In the genomic region with DNA sequence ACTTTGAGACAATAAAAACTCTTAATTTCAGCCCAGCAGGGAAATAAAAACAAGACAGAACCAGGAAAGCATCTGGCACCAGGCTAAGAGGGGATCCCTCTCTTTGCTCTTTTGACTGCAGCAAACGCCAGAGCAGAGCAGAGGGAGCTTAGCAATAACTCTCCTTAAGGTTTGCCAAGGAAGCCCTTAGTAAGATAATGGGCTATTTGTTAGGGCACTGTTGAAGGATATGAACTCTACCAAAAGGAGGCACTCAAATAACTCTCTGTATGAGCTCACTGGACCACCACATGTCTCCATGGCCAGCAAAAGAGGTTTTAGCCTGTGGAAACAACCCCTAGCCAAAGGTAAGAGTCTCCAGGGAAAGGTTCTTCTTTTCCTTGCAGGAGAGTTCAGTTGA, we compare ENCODE assay signal across 28 mouse cellular contexts.
DNase-seq lines count a peak whose midpoint lies in the region; ATAC-seq lines count a peak whose summit lies in the region.
"Had no signal": no experiment of that assay in that cellular context is flagged by ENCODE, and none has a peak within 500 bp of the region (broad histone marks: within the 10 kb centered on the region; RNA-seq: fewer than 3 reads in every experiment).

No protein-coding gene starts in this region.

- no peaks in the 10 kb centered on the region for H3K27me3 ChIP-seq in embryonic facial prominence, embryonic 14.5 days (replicated peaks; ENCODE audit: control insufficient read depth, insufficient read depth, low read length)
- H3K27me3 ChIP-seq in embryonic facial prominence, embryonic 10.5 days (replicated peaks; ENCODE audit: low read depth, poor library complexity, severe bottlenecking): 0 out of 2 replicates have a peak, but pooled peaks cover 3% of the 10 kb centered on the region
- no peaks in the 10 kb centered on the region for H3K27me3 ChIP-seq in limb, embryonic 12.5 days
- H3K27me3 ChIP-seq in limb, embryonic 10.5 days (ENCODE audit: low read depth, poor library complexity, severe bottlenecking): no peaks in the 10 kb centered on the region
- H3K27me3 ChIP-seq in embryonic facial prominence, embryonic 15.5 days: no peaks in the 10 kb centered on the region
- H3K27me3 ChIP-seq: forebrain, embryonic 13.5 days; heart, embryonic 13.5 days; limb, embryonic 15.5 days; liver, embryonic 13.5 days had no signal

- H3K9ac ChIP-seq in embryonic facial prominence, embryonic 14.5 days (ENCODE audit: low read depth, low read length): no peak overlapping the region
- H3K9ac ChIP-seq in limb, embryonic 12.5 days (replicated peaks): no peak overlapping the region
- H3K9ac ChIP-seq in embryonic facial prominence, embryonic 15.5 days: no peak overlapping the region
- H3K9ac ChIP-seq: forebrain, embryonic 13.5 days; heart, embryonic 13.5 days; limb, embryonic 15.5 days; liver, embryonic 13.5 days had no signal

- H3K36me3 ChIP-seq in embryonic facial prominence, embryonic 14.5 days (ENCODE audit: control insufficient read depth, insufficient read depth, low read length): no peaks in the 10 kb centered on the region
- H3K36me3 ChIP-seq in embryonic facial prominence, embryonic 10.5 days (replicated peaks): no peaks in the 10 kb centered on the region
- H3K36me3 ChIP-seq in limb, embryonic 12.5 days: no peaks in the 10 kb centered on the region
- H3K36me3 ChIP-seq in limb, embryonic 10.5 days: no peaks in the 10 kb centered on the region
- no peaks in the 10 kb centered on the region for H3K36me3 ChIP-seq in embryonic facial prominence, embryonic 15.5 days
- H3K36me3 ChIP-seq: heart, embryonic 13.5 days; limb, embryonic 15.5 days; liver, embryonic 13.5 days had no signal

- DNase-seq in embryonic facial prominence, embryonic 14.5 days (ENCODE audit: low spot score): peak; percentile 9
- DNase-seq in embryonic facial prominence, embryonic 10.5 days (ENCODE audit: low spot score): no peak
- DNase-seq in limb, embryonic 10.5 days (ENCODE audit: low spot score): no peak
- peak; percentile 13 for DNase-seq in embryo, embryonic 10.5 days (ENCODE audit: low spot score)
- DNase-seq in frontal cortex, postnatal 10 days (ENCODE audit: low spot score in 2 of 2): no peak
- DNase-seq: adrenal gland, postnatal 25 days; B cell, adult 2 months; cerebellum, adult 8-10 months; gastrocnemius, adult 2 months; gastrocnemius, postnatal 36 days; heart, adult 2 months; heart, postnatal 10 days; kidney, adult 8-10 months; layer of hippocampus, adult 9-11 months; liver, embryonic 13.5 days; lung, adult 18-20 months; lung, postnatal 10 days; retina, postnatal 1 day; right cerebral cortex, postnatal 14 days; thymus, postnatal 4 days had no signal

- peaks cover 6% of the 10 kb centered on the region; the same call in 1 of the 2 replicates for H3K4me1 ChIP-seq in embryonic facial prominence, embryonic 14.5 days (ENCODE audit: control insufficient read depth, insufficient read depth, low read length)
- peaks cover 7% of the 10 kb centered on the region for H3K4me1 ChIP-seq in embryonic facial prominence, embryonic 10.5 days
- peaks cover 10% of the 10 kb centered on the region for H3K4me1 ChIP-seq in limb, embryonic 12.5 days (replicated peaks)
- H3K4me1 ChIP-seq in limb, embryonic 10.5 days: peaks cover 10% of the 10 kb centered on the region
- H3K4me1 ChIP-seq in embryonic facial prominence, embryonic 15.5 days: peaks cover 4% of the 10 kb centered on the region; the same call in 1 of the 2 replicates
- H3K4me1 ChIP-seq: liver, embryonic 13.5 days had no signal

- no peak overlapping the region for H3K4me3 ChIP-seq in embryonic facial prominence, embryonic 14.5 days (ENCODE audit: low read depth, low read length)
- no peak overlapping the region for H3K4me3 ChIP-seq in embryonic facial prominence, embryonic 10.5 days
- no peak overlapping the region for H3K4me3 ChIP-seq in limb, embryonic 12.5 days (replicated peaks)
- H3K4me3 ChIP-seq in limb, embryonic 10.5 days: no peak overlapping the region
- H3K4me3 ChIP-seq in embryonic facial prominence, embryonic 15.5 days (replicated peaks): no peak overlapping the region
- H3K4me3 ChIP-seq: forebrain, embryonic 13.5 days; gastrocnemius, adult 2 months; heart, adult 2 months; heart, embryonic 13.5 days; limb, embryonic 15.5 days; liver, embryonic 13.5 days had no signal

- no peak overlapping the region; the same call in 1 of the 2 replicates for H3K27ac ChIP-seq in embryonic facial prominence, embryonic 14.5 days (replicated peaks; ENCODE audit: low read depth, low read length)
- H3K27ac ChIP-seq in embryonic facial prominence, embryonic 10.5 days (replicated peaks): no peak overlapping the region
- H3K27ac ChIP-seq in limb, embryonic 12.5 days: peak overlapping the region; percentile 50; the same call in 1 of the 2 replicates
- no peak overlapping the region for H3K27ac ChIP-seq in limb, embryonic 10.5 days
- peak overlapping the region; percentile 52; the same call in 1 of the 2 replicates for H3K27ac ChIP-seq in embryonic facial prominence, embryonic 15.5 days (replicated peaks)
- H3K27ac ChIP-seq: forebrain, embryonic 13.5 days; gastrocnemius, adult 2 months; heart, adult 2 months; heart, embryonic 13.5 days; kidney, postnatal 0 days; limb, embryonic 15.5 days; liver, embryonic 13.5 days; macrophage had no signal

- no peak overlapping the region for H3K4me2 ChIP-seq in embryonic facial prominence, embryonic 14.5 days (ENCODE audit: low read depth, low read length)
- no peak overlapping the region for H3K4me2 ChIP-seq in limb, embryonic 12.5 days
- H3K4me2 ChIP-seq in embryonic facial prominence, embryonic 15.5 days (replicated peaks): no peak overlapping the region
- H3K4me2 ChIP-seq: forebrain, embryonic 13.5 days; heart, embryonic 13.5 days; limb, embryonic 15.5 days; liver, embryonic 13.5 days had no signal

- ATAC-seq in embryonic facial prominence, embryonic 14.5 days (ENCODE audit: low read depth): no peak
- ATAC-seq in limb, embryonic 12.5 days (ENCODE audit: insufficient number of reproducible peaks, insufficient read depth, low FRiP score, low TSS enrichment, low read depth): no peak
- ATAC-seq in embryonic facial prominence, embryonic 15.5 days (ENCODE audit: insufficient number of reproducible peaks, low FRiP score, low TSS enrichment, low read depth): no peak
- ATAC-seq: forebrain, embryonic 13.5 days; intestine, embryonic 16.5 days had no signal

- 26% methylated on average over 1 of the region's 1 CpGs for WGBS in embryonic facial prominence, embryonic 14.5 days
- 12% methylated on average over 1 of the region's 1 CpGs for WGBS in embryonic facial prominence, embryonic 10.5 days
- 21% methylated on average over 1 of the region's 1 CpGs for WGBS in limb, embryonic 12.5 days
- 44% methylated on average over 1 of the region's 1 CpGs for WGBS in limb, embryonic 10.5 days
- WGBS in embryonic facial prominence, embryonic 15.5 days: 23% methylated on average over 1 of the region's 1 CpGs

- no peaks in the 10 kb centered on the region for H3K9me3 ChIP-seq in embryonic facial prominence, embryonic 14.5 days (ENCODE audit: control insufficient read depth, low read length)
- no peaks in the 10 kb centered on the region for H3K9me3 ChIP-seq in embryonic facial prominence, embryonic 10.5 days
- H3K9me3 ChIP-seq in limb, embryonic 12.5 days: no peaks in the 10 kb centered on the region
- H3K9me3 ChIP-seq in limb, embryonic 10.5 days (replicated peaks): no peaks in the 10 kb centered on the region
- no peaks in the 10 kb centered on the region for H3K9me3 ChIP-seq in embryonic facial prominence, embryonic 15.5 days (replicated peaks)
- H3K9me3 ChIP-seq: forebrain, embryonic 13.5 days; heart, embryonic 13.5 days; limb, embryonic 15.5 days; liver, embryonic 13.5 days had no signal

Comparison
In these comparisons a context has a peak if more than half of its experiments do, and no peak if none do; other contexts are left out.
1. DNase-seq: peak in embryonic facial prominence, embryonic 14.5 days (single experiment) and embryo, embryonic 10.5 days (single experiment); none in embryonic facial prominence, embryonic 10.5 days (single experiment), limb, embryonic 10.5 days (single experiment) and frontal cortex, postnatal 10 days (0 of 2).
2. H3K27ac ChIP-seq: peak in limb, embryonic 12.5 days (single experiment) and embryonic facial prominence, embryonic 15.5 days (single experiment); none in embryonic facial prominence, embryonic 14.5 days (single experiment), embryonic facial prominence, embryonic 10.5 days (single experiment) and limb, embryonic 10.5 days (single experiment).